Mouse (Mus musculus) fat pad, adult 2 months (tissue): ENCODE measurements around the gene Dcx.

ENCODE experiments used
- DNase-seq: peaks from one replicate; pipeline ENCODE4 v3.0.0-alpha.2; 2011; ENCODE audit warnings: low read depth, low spot score; ENCODE audit errors: extremely low read depth

Gene Dcx

GRCm38 (mm10) chrX:143827212-143827611, 105.9 kb downstream of the Dcx start, which contains the start of gene Capn6:
Gene Capn6, minus strand, starts transcription at chrX:143827414.
- DNase-seq = no peak

DNA sequence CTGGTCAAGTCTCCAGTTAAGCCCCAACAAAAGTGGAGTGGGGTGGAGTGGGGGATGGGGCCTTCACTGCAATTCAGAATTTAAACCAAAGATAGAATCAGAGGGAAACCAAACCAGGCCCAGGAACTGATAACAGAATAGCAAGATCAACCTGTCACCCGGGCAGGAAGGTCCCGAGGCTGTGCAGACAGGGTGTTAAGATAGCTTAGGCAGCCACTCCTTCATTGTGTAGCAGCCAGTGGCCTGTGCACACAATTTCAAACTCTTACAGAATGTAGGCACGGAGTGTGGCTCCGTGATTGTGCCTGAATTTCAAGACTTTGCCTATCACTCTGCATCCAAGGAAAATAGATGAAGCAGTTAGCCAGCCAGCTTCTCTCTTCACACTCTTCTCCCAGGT, 106.6 kb downstream of the Dcx start:
- no peak for DNase-seq

GRCm38 (mm10) chrX:143818961-143819360, 114.2 kb downstream of the Dcx start:
- DNase-seq = no peak

DNA sequence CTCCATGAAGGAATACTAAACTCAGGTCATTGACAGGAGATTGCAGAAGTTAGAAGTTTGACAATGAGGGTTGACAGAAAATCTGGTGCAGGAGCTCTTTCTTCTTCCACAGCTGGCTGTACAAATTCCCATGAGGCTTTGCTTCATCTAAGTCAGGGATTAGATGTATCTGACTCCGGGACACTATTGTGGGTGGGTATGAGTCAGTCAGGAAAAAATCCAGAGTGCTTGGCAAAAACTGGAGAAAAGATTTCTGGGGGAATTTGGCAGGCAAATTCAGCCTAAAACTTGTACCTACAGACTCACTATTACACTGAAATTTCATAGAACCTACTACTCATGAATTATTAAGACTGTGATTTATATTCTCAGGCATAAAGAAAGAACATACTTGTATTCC, 117.2 kb downstream of the Dcx start:
- DNase-seq = no peak
